Mouse (Mus musculus) large intestine, adult 2 months (tissue): ENCODE measurements around the gene Ttc21a. TPM values are rescaled to one million over a fixed set of nuclear protein-coding genes. Genes with fewer than 3 reads are reported as not detected.

Experiments
- DNase-seq: peaks from one replicate; pipeline ENCODE4 v3.0.0-alpha.2; 2012; ENCODE audit warnings: low read depth, low spot score
- WGBS: fragments of 180-500 bp; shearing (Covaris S2); methylation state at CpG from one replicate; pipeline ENCODE4 v1.1.7; 2018; 5-methylcytosine and 5-hydroxymethylcytosine counted together
- polyA plus RNA-seq: library from polyadenylated mRNA; depleted of rRNA; stranded (reverse); fragments of >200 nt; gene quantifications from 2 replicates; pipeline ENCODE4 v1.2.3, GENCODE M21; 2012

Ttc21a gene
- polyA plus RNA-seq, 1 experiment = 0.02 TPM

- no peak for DNase-seq
- WGBS = 95% methylated on average over 23 of the region's 23 CpGs
Measured at GRCm38 (mm10) chr9:119973281-119973680, 35.9 kb downstream of the Ttc21a start.

GRCm38 (mm10) chr9:119973869-119974520 is 36.6 kb downstream of the Ttc21a start:
- WGBS = 95% methylated on average over 27 of the region's 27 CpGs
- DNase-seq = no peak

GRCm38 (mm10) chr9:119974609-119975008 is 37.2 kb downstream of the Ttc21a start:
- 78% methylated on average over 5 of the region's 5 CpGs for WGBS
- DNase-seq = no peak

- WGBS = 75% methylated on average over 4 of the region's 4 CpGs
- no peak for DNase-seq
Measured at GRCm38 (mm10) chr9:119975286-119975685, 37.9 kb downstream of the Ttc21a start.

- WGBS = 57% methylated on average over 17 of the region's 17 CpGs
- DNase-seq = no peak
Measured at GRCm38 (mm10) chr9:119976704-119977556, 39.5 kb downstream of the Ttc21a start.

GRCm38 (mm10) chr9:119977557-119978060 is 40.2 kb downstream of the Ttc21a start:
- WGBS = 57% methylated on average over 5 of the region's 5 CpGs
- DNase-seq = no peak

- 59% methylated on average over 9 of the region's 9 CpGs for WGBS
- no peak for DNase-seq
Measured at GRCm38 (mm10) chr9:119978151-119978810, 40.9 kb downstream of the Ttc21a start.

GRCm38 (mm10) chr9:119978811-119979441 is 41.5 kb downstream of the Ttc21a start:
- WGBS = 78% methylated on average over 6 of the region's 6 CpGs
- no peak for DNase-seq

GRCm38 (mm10) chr9:119979749-119980148 is 42.3 kb downstream of the Ttc21a start:
- DNase-seq = no peak
- WGBS = 75% methylated on average over 2 of the region's 2 CpGs

GRCm38 (mm10) chr9:119980770-119981182 is 43.4 kb downstream of the Ttc21a start:
- DNase-seq = no peak
- 8% methylated on average over 4 of the region's 4 CpGs for WGBS

- 4% methylated on average over 16 of the region's 16 CpGs for WGBS
- no peak for DNase-seq
Measured at GRCm38 (mm10) chr9:119981183-119982179, 44.1 kb downstream of the Ttc21a start.

- WGBS = under 1% methylated on average over 11 of the region's 11 CpGs
- DNase-seq = no peak
Measured at GRCm38 (mm10) chr9:119982241-119982811, 44.9 kb downstream of the Ttc21a start.

- no peak for DNase-seq
- WGBS = under 1% methylated on average over 48 of the region's 48 CpGs
Measured at GRCm38 (mm10) chr9:119982956-119983551, 45.6 kb downstream of the Ttc21a start.

- DNase-seq = no peak
- 3% methylated on average over 69 of the region's 79 CpGs for WGBS
Measured at GRCm38 (mm10) chr9:119983585-119984535, 46.5 kb downstream of the Ttc21a start.

GRCm38 (mm10) chr9:119984536-119985011 is 47.2 kb downstream of the Ttc21a start, which contains the start of gene Csrnp1:
Csrnp1 (minus strand) TSS chr9:119984658.
- DNase-seq = no peak
- WGBS = 44% methylated on average over 14 of the region's 14 CpGs

- 78% methylated on average over 10 of the region's 10 CpGs for WGBS
- DNase-seq = no peak
Measured at GRCm38 (mm10) chr9:119985881-119986574, 48.6 kb downstream of the Ttc21a start.
